Mouse (Mus musculus) gastrocnemius, adult 8-10 months (tissue): ENCODE data around the gene Cfap45. TPM values are rescaled to one million over a fixed set of nuclear protein-coding genes. Genes with fewer than 3 reads are reported as not detected.

Experiments
- DNase-seq, 2 experiments: peaks; one replicate each; pipeline ENCODE4 v3.0.0; 2022; ENCODE audit warnings: low spot score in 2 of 2
- total RNA-seq, 4 experiments: library from RNA; stranded (reverse); gene quantifications; 2 replicates each; pipeline ENCODE4 v1.2.4; 2022

Cfap45 gene
- total RNA-seq, 4 experiments from 2014 or later: not detected

DNA sequence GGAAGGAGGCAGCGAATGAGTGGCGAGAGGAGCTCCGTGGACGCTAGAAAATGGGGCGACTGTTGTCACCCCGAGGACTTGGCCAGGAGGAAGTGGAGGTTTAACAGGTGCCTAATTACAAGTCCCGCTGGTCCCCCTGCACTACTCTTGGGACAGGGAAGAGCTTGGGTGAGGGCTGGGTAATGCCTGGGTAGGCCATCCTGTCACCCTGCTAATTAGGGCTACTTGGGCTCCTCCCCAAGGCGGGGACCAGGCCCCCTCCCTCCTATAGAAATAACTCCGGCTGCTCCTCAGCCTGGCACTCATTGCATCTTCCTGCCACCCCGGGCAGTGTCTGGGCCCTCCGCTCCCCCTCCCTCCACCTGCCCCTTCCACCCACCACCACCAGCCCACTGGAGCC is 35.0 kb downstream of the Cfap45 start, which contains the start of gene Vsig8:
Gene Vsig8, plus strand, starts transcription at position 301 of the 400 bp plus-strand sequence.
- no peak for DNase-seq

DNA sequence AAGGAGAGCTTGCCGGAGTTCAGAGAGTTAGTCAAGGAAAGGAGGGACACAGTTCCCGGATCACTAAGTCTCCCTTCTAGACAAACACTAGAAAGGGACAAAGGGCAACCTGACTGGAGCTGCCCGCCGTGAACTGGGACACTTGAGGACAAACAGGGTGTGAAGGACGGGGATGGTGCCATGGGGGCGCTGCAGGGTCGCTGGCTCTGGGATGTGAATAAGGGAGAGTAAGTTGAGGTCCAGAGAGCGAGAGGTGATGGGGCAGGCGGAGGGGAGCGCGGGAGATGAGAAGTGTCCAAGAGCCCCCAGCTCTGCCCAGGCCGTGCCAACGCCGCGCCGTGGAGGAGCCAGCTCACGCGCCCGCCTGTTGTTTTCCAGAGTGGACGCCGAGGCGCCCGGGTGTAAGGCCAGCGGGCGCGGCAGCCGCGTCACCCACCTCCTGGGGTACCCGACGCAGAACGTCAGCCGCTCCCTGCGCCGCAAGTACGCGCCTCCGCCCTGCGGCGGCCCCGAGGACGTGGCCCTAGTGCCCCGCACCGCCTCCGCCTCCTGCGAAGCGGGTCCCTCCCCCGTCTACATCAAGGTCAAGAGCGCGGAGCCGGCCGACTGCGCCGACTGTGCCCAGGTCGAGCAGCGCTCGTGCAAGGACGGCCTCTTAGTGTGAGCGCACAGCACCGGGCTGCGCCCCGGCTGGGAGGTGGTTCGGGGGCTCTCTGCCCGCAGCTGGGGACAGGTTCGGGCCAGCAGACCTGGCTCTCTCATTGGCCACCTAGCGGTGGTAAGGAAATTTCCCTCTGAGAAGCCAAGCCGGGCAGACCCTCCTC is 42.3 kb downstream of the Cfap45 start:
- DNase-seq: peak; percentile 13 to 41

DNA sequence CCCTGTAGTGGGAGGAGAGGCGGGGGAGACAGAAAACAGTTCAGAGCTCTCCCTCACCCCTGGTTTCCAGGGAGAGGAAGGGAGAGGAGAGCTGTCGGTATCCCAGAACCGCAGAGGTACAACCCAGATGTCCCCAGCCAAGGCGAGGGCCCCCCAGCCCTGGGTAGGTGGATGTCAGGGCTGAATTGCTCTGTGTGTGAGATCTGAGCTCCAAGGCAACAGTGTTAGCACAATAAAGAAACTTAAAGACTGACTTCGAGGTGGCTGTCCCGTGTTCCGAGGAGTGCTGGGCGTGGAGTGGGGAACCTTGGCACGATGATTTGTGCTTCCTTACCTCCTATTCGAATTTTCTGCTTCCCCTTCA is 42.8 kb downstream of the Cfap45 start:
- DNase-seq: no peak

DNA sequence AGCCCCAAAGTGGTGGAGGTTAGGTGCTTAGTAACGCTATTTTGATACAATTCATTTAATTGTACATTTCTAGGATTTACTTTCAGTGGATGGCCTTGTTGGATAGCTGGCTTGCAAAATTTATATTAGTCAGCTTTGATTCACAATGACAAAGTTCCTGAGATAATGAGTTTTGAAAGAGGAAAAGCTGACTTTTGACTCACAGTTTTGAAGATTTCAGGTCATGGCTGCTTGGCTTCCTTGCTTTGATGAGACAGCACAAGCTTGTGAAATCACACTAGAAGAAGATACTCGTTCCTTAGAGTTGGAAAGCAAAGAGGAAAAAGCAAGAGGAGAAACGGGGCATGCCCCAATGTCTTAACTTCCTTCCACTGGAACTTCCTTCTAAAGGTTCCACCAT is 45.5 kb downstream of the Cfap45 start:
- no peak for DNase-seq

DNA sequence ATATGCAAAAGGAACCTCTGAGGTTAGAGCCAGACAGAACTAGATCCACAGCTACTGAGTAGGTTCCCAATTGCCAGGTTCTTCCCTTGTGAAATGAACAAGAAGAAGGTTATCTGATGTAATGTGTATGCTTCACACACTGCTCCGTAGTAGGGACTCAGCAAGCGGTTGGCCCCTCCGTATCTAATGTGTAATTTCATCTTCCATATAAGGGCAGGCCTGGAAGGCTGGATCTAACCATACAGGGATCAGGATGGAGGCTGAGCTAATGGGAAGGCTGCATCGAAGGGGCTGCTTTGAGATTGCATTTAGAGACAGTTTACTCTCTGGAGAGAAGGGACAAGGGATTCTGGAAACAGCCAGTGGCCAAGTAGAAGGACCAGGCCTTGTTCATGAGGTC is 47.2 kb downstream of the Cfap45 start:
- no peak for DNase-seq

DNA sequence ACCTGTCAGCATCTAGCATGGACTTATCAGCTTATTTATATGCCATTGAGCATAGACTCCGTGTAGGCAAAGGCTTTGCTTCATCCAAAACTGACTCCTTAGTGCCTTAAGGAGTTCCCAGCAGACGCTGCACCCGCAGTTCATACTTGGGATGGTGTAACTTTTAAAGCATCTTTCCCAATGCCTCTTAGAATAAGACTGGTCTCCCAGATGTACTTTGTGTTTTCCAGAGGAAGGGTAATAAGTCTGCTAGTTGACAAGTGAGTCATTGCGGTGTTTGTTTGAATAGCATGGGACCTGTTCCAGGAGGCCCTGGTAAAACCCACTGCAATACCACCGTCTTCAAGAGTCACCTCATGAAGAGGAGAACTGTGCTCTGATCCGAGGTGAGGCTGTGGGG is 59.5 kb downstream of the Cfap45 start:
- no peak for DNase-seq

DNA sequence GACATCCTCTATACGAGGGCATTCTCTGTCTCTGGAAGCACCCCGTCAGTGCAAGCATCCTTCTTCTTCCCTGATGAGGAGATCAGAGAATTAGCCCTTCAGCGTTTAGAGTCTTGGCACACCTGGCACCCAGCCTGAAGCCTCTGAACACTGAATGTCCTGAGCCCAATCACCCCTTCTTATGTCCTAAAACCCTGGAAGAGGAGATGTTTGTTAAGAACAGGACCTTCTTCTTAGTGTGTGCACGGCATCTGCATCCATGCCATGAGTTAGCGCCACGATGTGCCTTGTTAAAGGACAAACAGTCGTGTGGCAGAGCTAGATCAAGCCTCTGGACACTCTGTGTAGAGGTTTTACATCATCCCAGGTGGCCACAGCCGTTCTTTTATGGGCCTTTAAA is 61.8 kb downstream of the Cfap45 start:
- DNase-seq: no peak

DNA sequence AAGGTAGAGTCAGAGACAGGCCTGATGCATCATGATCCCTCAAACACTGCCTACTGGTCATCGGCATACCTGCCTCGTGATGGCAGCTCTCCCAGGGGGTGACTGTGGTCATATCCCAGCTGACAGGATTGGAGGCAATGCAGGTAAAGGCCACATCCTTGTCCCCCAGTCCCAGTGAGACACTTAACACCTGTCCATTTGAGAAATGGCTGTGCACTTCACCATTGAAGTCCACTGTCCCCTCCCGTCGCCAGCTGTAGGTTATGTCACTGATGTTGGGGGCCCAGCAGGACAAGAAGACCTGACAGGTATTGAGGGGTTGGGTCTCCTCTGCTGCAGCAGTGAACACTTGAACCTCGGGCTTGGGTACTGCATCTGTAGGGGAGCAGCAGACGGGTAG is 63.7 kb downstream of the Cfap45 start:
- DNase-seq: no peak

DNA sequence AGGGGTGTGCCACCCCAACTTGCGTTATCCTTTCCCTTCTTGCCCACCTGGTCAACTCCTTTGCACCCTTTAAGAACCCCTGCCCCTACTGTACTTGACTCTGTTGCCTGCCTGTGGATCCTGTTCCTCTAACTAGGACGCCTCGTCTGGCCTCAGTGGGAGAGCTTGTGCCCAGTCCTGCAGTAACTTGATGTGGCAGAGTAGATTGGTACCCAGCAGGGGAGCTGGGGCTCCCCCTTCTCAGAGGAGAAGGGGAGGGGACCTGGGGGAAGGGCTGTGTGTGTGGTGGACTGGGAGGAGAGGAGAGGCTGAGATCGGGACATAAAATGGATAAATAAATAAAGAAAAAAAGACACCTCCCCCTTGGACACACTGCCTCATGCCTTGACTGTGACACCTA is 64.4 kb downstream of the Cfap45 start:
- no peak for DNase-seq

DNA sequence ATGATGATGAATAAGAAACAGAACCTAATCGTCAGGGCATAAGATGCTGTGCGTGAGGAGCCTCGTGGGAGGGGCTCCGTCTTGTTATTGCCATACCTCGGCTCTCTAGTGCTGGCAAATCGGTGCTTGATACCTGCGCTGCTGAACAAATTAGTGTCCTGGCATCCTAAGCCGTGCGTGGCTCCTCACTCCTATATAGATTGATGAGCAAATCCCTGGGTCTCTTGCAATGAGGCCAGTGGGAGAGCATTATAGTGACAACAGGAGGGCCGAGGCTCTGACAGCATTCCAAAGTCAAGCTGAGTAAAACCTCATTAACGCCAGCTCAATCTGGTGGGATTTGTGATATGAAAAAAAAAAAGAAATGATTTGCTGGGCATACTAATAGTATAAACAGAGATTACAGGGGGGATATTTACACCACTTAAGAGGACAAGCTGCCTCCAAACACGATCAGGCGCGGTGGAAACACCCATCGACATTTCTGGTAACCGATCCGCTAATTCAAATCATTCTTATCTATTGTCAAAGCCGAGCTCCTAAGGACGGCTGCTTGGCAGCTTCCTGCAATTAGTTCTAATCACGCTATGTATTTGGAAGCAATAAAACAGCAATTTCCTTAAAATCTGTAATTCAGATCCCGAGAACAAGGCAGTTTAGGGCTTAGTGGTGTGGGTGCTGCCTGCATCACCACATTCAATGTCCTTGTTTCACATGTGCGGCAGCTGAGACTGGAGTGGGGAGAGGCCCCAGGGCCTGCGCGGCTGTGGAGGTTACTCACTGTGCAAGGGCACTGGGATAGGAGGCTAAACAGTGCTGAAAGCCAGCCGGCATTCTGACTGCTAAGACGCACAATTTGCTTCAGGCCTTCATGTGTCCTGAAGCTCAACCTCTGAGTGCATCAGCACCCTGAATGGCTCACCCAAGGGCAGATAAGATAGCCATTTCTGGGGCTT is 65.3 kb downstream of the Cfap45 start:
- no peak for DNase-seq

DNA sequence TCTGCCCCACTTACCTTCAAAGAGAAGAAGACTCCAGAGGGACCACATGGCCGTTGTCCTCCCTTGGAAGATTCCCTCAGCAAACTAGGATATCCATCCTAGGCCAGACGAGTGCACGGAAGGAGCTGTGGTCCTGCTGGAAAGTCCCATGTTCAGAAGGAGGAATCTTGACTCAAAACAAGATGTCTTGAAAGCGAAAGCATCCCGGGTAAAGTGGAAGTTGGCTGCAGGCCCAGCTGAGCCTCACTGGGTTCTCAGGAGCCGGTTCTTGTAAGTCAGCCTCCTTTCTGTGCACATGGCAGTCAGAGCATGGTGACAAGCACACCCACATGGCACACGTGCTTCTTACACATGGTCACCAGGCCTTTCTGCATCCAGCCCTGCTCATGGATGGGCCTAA is 69.8 kb downstream of the Cfap45 start, which contains the start of gene Slamf8:
Gene Slamf8, minus strand, starts transcription at position 184 of the 400 bp plus-strand sequence.
- peak; percentile 12 to 22 for DNase-seq

DNA sequence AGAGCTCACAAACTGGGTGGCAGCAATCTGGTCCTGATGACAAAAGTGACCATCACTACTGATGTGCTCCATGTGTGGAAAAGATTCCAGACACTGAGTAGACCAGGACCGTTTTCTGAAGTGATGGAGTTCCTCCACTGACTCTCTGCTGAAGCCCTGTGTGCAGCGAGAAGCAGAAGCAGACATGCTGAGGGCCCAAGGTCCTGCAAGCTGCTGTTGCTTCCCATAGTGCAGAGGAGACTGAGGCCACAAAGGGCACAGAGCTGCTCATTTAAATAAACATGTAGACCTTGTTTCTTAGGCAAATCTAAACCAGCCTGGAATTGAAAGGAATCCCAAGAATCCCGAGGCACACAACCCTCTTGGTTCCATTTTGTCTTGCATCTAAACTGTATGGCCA is 72.7 kb downstream of the Cfap45 start:
- DNase-seq: no peak

DNA sequence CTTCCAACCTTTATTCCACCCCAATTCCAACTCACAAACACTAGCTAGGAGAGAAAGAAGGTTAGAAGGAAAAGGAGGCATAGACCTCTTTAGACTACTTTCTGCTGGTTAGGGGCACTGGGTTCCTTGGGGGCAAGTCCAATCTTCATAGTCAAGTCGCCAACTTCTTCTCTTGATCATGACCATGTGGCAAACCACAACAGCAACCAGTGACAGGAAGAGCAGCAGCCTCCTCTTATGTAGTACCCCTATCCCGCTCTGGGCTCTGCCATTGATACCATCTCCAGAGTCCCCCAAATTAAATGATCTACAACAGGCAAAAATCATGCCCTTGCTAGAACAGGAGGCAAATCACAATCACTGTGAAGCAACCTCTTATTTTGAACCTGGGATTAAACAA is 73.4 kb downstream of the Cfap45 start:
- DNase-seq: no peak

DNA sequence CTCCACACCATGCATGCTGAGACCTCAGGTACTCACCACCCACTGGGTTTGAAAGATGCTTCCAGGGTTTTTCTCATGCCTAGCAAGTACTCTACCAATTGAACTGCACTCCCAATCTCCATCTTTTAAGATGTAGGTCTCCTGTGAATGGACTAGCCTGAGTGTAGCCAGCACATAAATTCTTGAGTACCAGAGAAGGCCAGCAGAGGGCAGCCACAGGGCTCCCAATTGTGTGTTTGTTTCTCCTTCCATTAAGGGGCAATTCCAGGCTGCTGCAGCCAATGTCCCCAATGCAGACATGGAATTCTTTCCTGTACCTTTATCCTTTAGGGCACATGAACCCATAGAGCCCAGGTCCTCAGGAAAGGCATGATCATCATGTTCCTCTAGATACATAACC is 73.9 kb downstream of the Cfap45 start:
- DNase-seq: no peak

Other genes starting within 250 kb of the Cfap45 start
- 100 to 1,000 TPM; 819 to 944 (median 894) TPM for gene Atp1a2, start 222.7 kb upstream of the Cfap45 start, total RNA-seq
- not detected for gene Kcnj9, start 191.5 kb upstream of the Cfap45 start, total RNA-seq
- under 1 TPM in 2 of 4 experiments, not detected in 2; 0.04 to 0.05 TPM for gene Kcnj10, start 179.6 kb upstream of the Cfap45 start, total RNA-seq
- gene Pigm, start 144.3 kb upstream of the Cfap45 start, total RNA-seq: 1 to 10 TPM; 3.2 to 3.4 (median 3.2) TPM
- gene Slamf9, start 45.4 kb upstream of the Cfap45 start, total RNA-seq: not detected
- gene Igsf9, start 39.0 kb upstream of the Cfap45 start, total RNA-seq: under 1 TPM in 1 of 4 experiments, not detected in 3; 0.20 TPM
- 10 to 100 TPM in 3 of 4 experiments, 1 to 10 TPM in 1; 9.0 to 14.8 (median 10.9) TPM for gene Tagln2, start 20.8 kb upstream of the Cfap45 start, total RNA-seq
- not detected for gene Vsig8, start 35.1 kb downstream of the Cfap45 start, total RNA-seq
- not detected for gene Slamf8, start 69.8 kb downstream of the Cfap45 start, total RNA-seq
- not detected for gene Fcrl6, start 81.8 kb downstream of the Cfap45 start, total RNA-seq
- 10 to 100 TPM; 28.1 to 33.7 (median 33.5) TPM for gene Dusp23, start 112.2 kb downstream of the Cfap45 start, total RNA-seq
- gene Crp, start 177.3 kb downstream of the Cfap45 start, total RNA-seq: under 1 TPM in 2 of 4 experiments, not detected in 2; 0.15 to 0.22 TPM